8 mouse cellular contexts compared by ENCODE assay signal in the genomic region with DNA sequence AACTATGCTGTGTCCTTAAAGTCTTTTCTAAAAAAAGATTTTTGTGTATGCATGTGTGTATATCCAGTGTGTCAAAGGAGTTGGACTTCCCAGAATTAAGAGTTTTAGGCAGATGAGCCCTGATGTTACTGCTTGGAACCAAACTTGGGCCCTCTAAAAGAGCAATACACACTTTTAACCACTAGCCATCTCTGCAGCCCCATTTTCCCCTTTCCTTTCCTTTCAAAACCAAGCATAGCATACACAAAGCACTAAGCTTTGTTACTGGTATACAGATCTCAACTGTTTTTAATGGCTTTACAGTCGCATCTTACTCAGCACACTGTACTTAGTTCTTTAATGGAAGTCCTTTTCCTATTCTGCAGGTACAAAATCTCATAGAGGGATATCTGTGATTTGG. TPM values are rescaled to one million over a fixed set of nuclear protein-coding genes. Genes with fewer than 3 reads are reported as not detected.
DNase-seq lines count a peak whose midpoint lies in the region; ATAC-seq and TF ChIP-seq lines count a peak whose summit lies in the region.

No protein-coding gene starts in this region.

- H3K4me2 ChIP-seq in embryonic facial prominence, embryonic 11.5 days (ENCODE audit: low read depth, low read length): peak overlapping the region; percentile 80
- peak overlapping the region; percentile 73 for H3K4me2 ChIP-seq in intestine, postnatal 0 days (replicated peaks; ENCODE audit: low read depth)
- peak overlapping the region; percentile 78 for H3K4me2 ChIP-seq in neural tube, embryonic 13.5 days

- peak overlapping the region; percentile 82; the same call in 1 of the 2 replicates for H3K9ac ChIP-seq in embryonic facial prominence, embryonic 11.5 days (replicated peaks; ENCODE audit: low read length)
- H3K9ac ChIP-seq in intestine, postnatal 0 days (ENCODE audit: low read depth, low read length): 0 out of 2 replicates have a peak overlapping the region, but pooled peaks have one; percentile 83
- H3K9ac ChIP-seq in neural tube, embryonic 13.5 days: peak overlapping the region; percentile 87

- no peaks in the 10 kb centered on the region for H3K9me3 ChIP-seq in embryonic facial prominence, embryonic 11.5 days (replicated peaks; ENCODE audit: control insufficient read depth, low read length)
- H3K9me3 ChIP-seq in intestine, postnatal 0 days (ENCODE audit: control insufficient read depth): no peaks in the 10 kb centered on the region
- no peaks in the 10 kb centered on the region for H3K9me3 ChIP-seq in neural tube, embryonic 13.5 days

- intact Hi-C loops in left cerebral cortex, adult 2 months (cut with DNase I): loop anchor here (5.0 kb wide), 1 partner anchor 233 kb away; no protein-coding TSS in a partner anchor
- intact Hi-C loops in left cerebral cortex, postnatal 14 days (cut with DNase I): loop anchor here (10.0 kb wide), 1 partner anchor 225 kb away; the partner anchor contains the start of gene Mxd1

- H3K4me1 ChIP-seq in embryonic facial prominence, embryonic 11.5 days (ENCODE audit: control insufficient read depth, insufficient read depth, low read length): no peaks in the 10 kb centered on the region
- H3K4me1 ChIP-seq in intestine, postnatal 0 days (replicated peaks; ENCODE audit: control insufficient read depth, insufficient read depth, low read length): no peaks in the 10 kb centered on the region
- H3K4me1 ChIP-seq in neural tube, embryonic 13.5 days (replicated peaks): peaks cover 19% of the 10 kb centered on the region

- peaks cover 3% of the 10 kb centered on the region for H3K36me3 ChIP-seq in embryonic facial prominence, embryonic 11.5 days (replicated peaks; ENCODE audit: control insufficient read depth, insufficient read depth, low read depth, low read length)
- peaks cover 27% of the 10 kb centered on the region for H3K36me3 ChIP-seq in intestine, postnatal 0 days (ENCODE audit: control insufficient read depth, insufficient read depth)
- H3K36me3 ChIP-seq in neural tube, embryonic 13.5 days: peaks cover 36% of the 10 kb centered on the region

- no peak for TF ChIP-seq CTCF in left cerebral cortex, adult 2 months (IDR thresholded peaks at IDR 0.05)
- no peak for TF ChIP-seq CTCF in intestine, postnatal 0 days (IDR thresholded peaks at IDR 0.05; ENCODE audit: low read depth)

- DNase-seq in left cerebral cortex, adult 2 months (ENCODE audit: extremely low spot score in 1 of 2, low spot score in 2 of 2): no peak
- DNase-seq in left cerebral cortex, postnatal 14 days (ENCODE audit: low spot score in 2 of 2): no peak
- no peak for DNase-seq in embryonic facial prominence, embryonic 11.5 days (ENCODE audit: low spot score)
- DNase-seq in frontal cortex, postnatal 14 days (ENCODE audit: low spot score in 2 of 2): no peak
- DNase-seq in layer of hippocampus, adult 11-12 months (ENCODE audit: low spot score): no peak
- no peak for DNase-seq in thymus, postnatal 10 days (ENCODE audit: low spot score in 2 of 2)

- H3K4me3 ChIP-seq in left cerebral cortex, adult 2 months: peak overlapping the region; percentile 65
- peak overlapping the region; percentile 74 for H3K4me3 ChIP-seq in embryonic facial prominence, embryonic 11.5 days (ENCODE audit: low read depth, low read length)
- 0 out of 2 replicates have a peak overlapping the region, but pooled peaks have one; percentile 76 for H3K4me3 ChIP-seq in intestine, postnatal 0 days (ENCODE audit: low read depth, low read length)
- peak overlapping the region; percentile 84 for H3K4me3 ChIP-seq in neural tube, embryonic 13.5 days

- H3K27ac ChIP-seq in left cerebral cortex, adult 2 months: peak overlapping the region; percentile 98
- no peak overlapping the region for H3K27ac ChIP-seq in embryonic facial prominence, embryonic 11.5 days (replicated peaks; ENCODE audit: low read depth, low read length)
- no peak overlapping the region for H3K27ac ChIP-seq in intestine, postnatal 0 days (ENCODE audit: low read depth, low read length)
- peak overlapping the region; percentile 91; the same call in 1 of the 2 replicates for H3K27ac ChIP-seq in neural tube, embryonic 13.5 days (replicated peaks)

- WGBS in embryonic facial prominence, embryonic 11.5 days: 97% methylated on average over 1 of the region's 1 CpGs
- WGBS in intestine, postnatal 0 days: 85% methylated on average over 1 of the region's 1 CpGs
- 92% methylated on average over 1 of the region's 1 CpGs for WGBS in neural tube, embryonic 13.5 days

- H3K27me3 ChIP-seq in embryonic facial prominence, embryonic 11.5 days (ENCODE audit: control insufficient read depth, insufficient read depth, low read length): no peaks in the 10 kb centered on the region
- H3K27me3 ChIP-seq in intestine, postnatal 0 days (replicated peaks; ENCODE audit: control insufficient read depth, insufficient read depth, low read length): no peaks in the 10 kb centered on the region
- no peaks in the 10 kb centered on the region for H3K27me3 ChIP-seq in neural tube, embryonic 13.5 days

- no peak for ATAC-seq in embryonic facial prominence, embryonic 11.5 days (replicated peaks; ENCODE audit: insufficient number of reproducible peaks, low FRiP score, low TSS enrichment, low read depth)
- no peak for ATAC-seq in intestine, postnatal 0 days
- ATAC-seq in neural tube, embryonic 13.5 days (ENCODE audit: low read depth): no peak

RNA-seq across cellular contexts. Expression of gene C87436, which starts 1.4 kb away (rescaled TPM):
- total RNA-seq in left cerebral cortex, adult 2 months (2021): 10 to 100 TPM; 19.3 to 24.7 TPM
- 10 to 100 TPM; 13.7 to 14.3 TPM for total RNA-seq in left cerebral cortex, postnatal 14 days (2021)
- polyA plus RNA-seq in embryonic facial prominence, embryonic 11.5 days (2014; fragmentation: Nextera tagmentation; extraction: Ambion mirVana): 23.8 and 25.1 TPM in 2 replicates
- polyA plus RNA-seq in intestine, postnatal 0 days (2015; fragmentation: Nextera tagmentation; extraction: Ambion mirVana): 12.4 and 12.8 TPM in 2 replicates
- polyA plus RNA-seq in neural tube, embryonic 13.5 days (2015; fragmentation: Nextera tagmentation; extraction: Ambion mirVana): 22.0 and 22.4 TPM in 2 replicates

RNA-seq across cellular contexts. Expression of gene Gm44790, which starts 13.1 kb away (rescaled TPM):
- total RNA-seq in left cerebral cortex, adult 2 months (2021): not detected
- total RNA-seq in left cerebral cortex, postnatal 14 days (2021): under 1 TPM in 1 of 2 experiments, not detected in 1; 0.49 TPM
- polyA plus RNA-seq in embryonic facial prominence, embryonic 11.5 days (2014; fragmentation: Nextera tagmentation; extraction: Ambion mirVana): not detected in 2 replicates
- polyA plus RNA-seq in intestine, postnatal 0 days (2015; fragmentation: Nextera tagmentation; extraction: Ambion mirVana): not detected in 2 replicates
- polyA plus RNA-seq in neural tube, embryonic 13.5 days (2015; fragmentation: Nextera tagmentation; extraction: Ambion mirVana): 0.50 and 0.63 TPM in 2 replicates

RNA-seq across cellular contexts. Expression of gene Tia1, which starts 35.5 kb away (rescaled TPM):
- 100 to 1,000 TPM; 117 to 119 TPM for total RNA-seq in left cerebral cortex, adult 2 months (2021)
- total RNA-seq in left cerebral cortex, postnatal 14 days (2021): 100 to 1,000 TPM; 106 to 107 TPM
- 228 and 232 TPM in 2 replicates for polyA plus RNA-seq in embryonic facial prominence, embryonic 11.5 days (2014; fragmentation: Nextera tagmentation; extraction: Ambion mirVana)
- 33.0 and 35.7 TPM in 2 replicates for polyA plus RNA-seq in intestine, postnatal 0 days (2015; fragmentation: Nextera tagmentation; extraction: Ambion mirVana)
- 326 and 340 TPM in 2 replicates for polyA plus RNA-seq in neural tube, embryonic 13.5 days (2015; fragmentation: Nextera tagmentation; extraction: Ambion mirVana)

RNA-seq across cellular contexts. Expression of gene Pcyox1, which starts 42.6 kb away (rescaled TPM):
- 100 to 1,000 TPM; 105 to 115 TPM for total RNA-seq in left cerebral cortex, adult 2 months (2021)
- total RNA-seq in left cerebral cortex, postnatal 14 days (2021): 100 to 1,000 TPM; 108 to 109 TPM
- polyA plus RNA-seq in embryonic facial prominence, embryonic 11.5 days (2014; fragmentation: Nextera tagmentation; extraction: Ambion mirVana): 73.6 and 78.3 TPM in 2 replicates
- 37.8 and 41.0 TPM in 2 replicates for polyA plus RNA-seq in intestine, postnatal 0 days (2015; fragmentation: Nextera tagmentation; extraction: Ambion mirVana)
- polyA plus RNA-seq in neural tube, embryonic 13.5 days (2015; fragmentation: Nextera tagmentation; extraction: Ambion mirVana): 107 and 113 TPM in 2 replicates

Comparison
In these comparisons a context has a peak if more than half of its experiments do, and no peak if none do; other contexts are left out.
1. H3K27ac ChIP-seq: peak in left cerebral cortex, adult 2 months (single experiment) and neural tube, embryonic 13.5 days (single experiment); none in embryonic facial prominence, embryonic 11.5 days (single experiment) and intestine, postnatal 0 days (single experiment).
2. Peak in every context shown above with its lines, with median percentiles within 50 percentile points of each other: H3K4me3 ChIP-seq, H3K4me2 ChIP-seq and H3K9ac ChIP-seq.